Mouse (Mus musculus) spleen, adult 2 months (tissue): ENCODE data around the gene Sbk2.

Experiments used
- CTCF ChIP-seq: fragments of 200-500 bp; IDR thresholded peaks from 2 replicates; pipeline ENCODE4 v1.5.1; 2011; ENCODE audit warnings: mild to moderate bottlenecking, inconsistent platforms; ENCODE audit not compliant: insufficient read depth, insufficient read length, insufficient replicate concordance; ENCODE audit errors: extremely low read depth
- POLR2A ChIP-seq: fragments of 200-500 bp; IDR thresholded peaks from 2 replicates; pipeline ENCODE4 v1.6.1; 2011; ENCODE audit warnings: low read depth, low read length, inconsistent platforms

DNA sequence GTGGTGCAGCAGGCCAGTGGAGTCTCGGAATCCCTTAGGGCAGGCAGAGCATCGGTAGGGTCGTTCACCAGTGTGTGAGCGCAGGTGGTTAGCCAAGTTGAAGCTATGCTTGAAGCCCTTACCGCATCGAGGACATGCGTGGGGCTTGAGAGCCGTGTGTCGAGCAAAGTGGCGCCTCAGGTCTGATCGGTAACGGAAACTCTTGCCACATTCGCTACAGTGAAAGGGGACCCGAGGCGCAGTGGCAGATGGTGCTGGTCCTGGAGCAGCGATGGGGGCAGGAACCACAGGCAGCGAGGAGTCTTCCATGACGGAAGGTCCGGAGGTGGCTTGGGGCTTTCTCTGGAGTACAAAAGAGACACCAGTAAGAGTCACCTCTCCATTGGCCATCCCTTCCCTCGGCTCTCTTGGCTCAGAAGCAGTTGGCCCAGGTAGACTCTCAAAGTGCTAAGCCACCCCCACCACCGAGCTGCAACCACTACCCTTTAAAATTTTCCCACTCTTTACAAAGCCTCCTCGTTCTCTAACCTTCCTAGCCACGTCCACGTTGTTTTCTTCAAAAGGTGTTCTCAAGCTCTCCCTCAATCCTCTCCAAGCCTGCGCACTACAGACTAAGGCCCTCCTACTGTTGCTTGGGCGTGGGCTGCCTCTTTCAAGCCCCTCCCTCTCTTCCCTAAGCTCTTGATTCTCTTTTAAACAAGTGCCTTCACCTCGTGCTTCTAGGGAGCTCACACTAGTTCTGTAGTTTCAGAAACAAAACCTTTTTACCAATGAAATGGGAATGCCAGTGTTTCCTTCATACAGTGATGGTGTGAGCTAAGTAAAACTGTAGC lies 48.7 kb upstream of the Sbk2 start:
- no peak for TF ChIP-seq POLR2A
- no peak for TF ChIP-seq CTCF
